Mouse (Mus musculus) megakaryocyte, adult 5-6 weeks (primary cell): Measurements from ENCODE around the gene Rps6ka2. TPM values are rescaled to one million over a fixed set of nuclear protein-coding genes. Genes with fewer than 3 reads are reported as not detected.
"Not testable (repeated sequence)": the region's sequence is repeated elsewhere in the genome, so short reads cannot be mapped to it uniquely, and the experiment has no call there.

Source experiments
- ATAC-seq: 2 replicates; pipeline ENCODE4 v1.8.0; 2016; ENCODE audit warnings: mild to moderate bottlenecking, inconsistent platforms; ENCODE audit not compliant: poor library complexity, severe bottlenecking
- total RNA-seq, 2 experiments: library from RNA; stranded (forward) in 1 of 2; stranded (reverse) in 1 of 2; fragments of 153-499, 151-499 nt in 1 of 2; fragments of 221-1000, 200-1000 nt in 1 of 2; gene quantifications; 2 replicates each; pipeline versions ENCODE4 v1.2.3 to v1.2.4; 2015 to 2017

The Rps6ka2 gene
- total RNA-seq, 2 experiments from 2014 or later, result 5.5 to 5.6 TPM

DNA sequence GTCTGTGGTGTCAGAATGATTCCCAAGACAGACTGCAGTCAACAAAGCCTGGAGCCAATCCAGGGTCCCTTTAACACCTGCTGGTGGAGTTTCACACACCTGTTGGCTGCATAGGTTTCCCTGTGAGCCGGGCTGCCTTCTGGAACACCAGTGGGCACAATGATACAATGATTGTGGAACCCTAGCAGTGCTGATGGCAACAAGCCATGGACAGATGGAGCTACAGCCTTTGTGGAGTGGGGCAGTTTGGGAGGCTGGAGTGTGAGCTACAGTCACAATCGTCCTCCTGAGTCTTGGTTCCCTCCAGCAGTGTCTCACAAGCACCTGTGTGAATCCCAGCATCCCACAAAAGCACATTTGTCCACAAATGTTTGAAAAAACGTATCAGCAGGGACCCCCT lies 178.8 kb downstream of the Rps6ka2 start:
- ATAC-seq, result not testable (repeated sequence)

DNA sequence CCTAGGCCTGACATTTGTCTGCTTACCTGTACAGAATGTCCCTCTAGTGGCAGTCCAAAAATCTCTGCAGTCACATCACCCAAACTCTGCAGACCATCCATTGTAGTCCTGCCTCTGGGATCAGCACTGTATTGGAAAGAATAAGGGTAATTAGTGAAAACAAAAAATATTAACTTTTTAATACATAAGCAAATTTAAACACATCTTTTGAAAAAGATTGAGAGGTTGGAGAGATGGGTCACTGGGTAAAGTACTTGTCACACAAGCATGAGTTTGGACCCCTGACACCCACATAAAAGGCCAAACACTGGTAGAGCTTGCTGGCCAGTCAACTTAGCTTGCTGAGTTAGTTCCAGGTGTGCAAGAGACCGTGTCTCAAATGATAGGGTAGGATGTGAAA lies 182.7 kb downstream of the Rps6ka2 start, which contains the start of gene Ttll2:
Ttll2 (minus strand) TSS at position 101 of the 400 bp plus-strand sequence.
- not testable (repeated sequence) for ATAC-seq

Other genes starting within 250 kb of the Rps6ka2 start
- 20.1 and 21.4 TPM in 2 replicates for gene Rsph3b, start 221.4 kb upstream of the Rps6ka2 start, total RNA-seq (2015)
- gene Rsph3b, start 221.4 kb upstream of the Rps6ka2 start, total RNA-seq (2017), result 28.4 and 46.1 TPM in 2 replicates
- 31.4 and 37.1 TPM in 2 replicates for gene Tagap1, start 209.0 kb upstream of the Rps6ka2 start, total RNA-seq (2015)
- gene Tagap1, start 209.0 kb upstream of the Rps6ka2 start, total RNA-seq (2017), result 31.0 and 31.2 TPM in 2 replicates
- 537 and 608 TPM in 2 replicates for gene Rnaset2b, start 199.5 kb upstream of the Rps6ka2 start, total RNA-seq (2015)
- gene Rnaset2b, start 199.5 kb upstream of the Rps6ka2 start, total RNA-seq (2017), result 516 and 643 TPM in 2 replicates
- not detected in 2 replicates for gene Gm49721, start 191.2 kb upstream of the Rps6ka2 start, total RNA-seq (2015)
- not detected in 2 replicates for gene Gm49721, start 191.2 kb upstream of the Rps6ka2 start, total RNA-seq (2017)
- gene Gm1604a, start 144.5 kb upstream of the Rps6ka2 start, total RNA-seq (2015), result 0.75 and 0.91 TPM in 2 replicates
- 0.44 and 1.9 TPM in 2 replicates for gene Gm1604a, start 144.5 kb upstream of the Rps6ka2 start, total RNA-seq (2017)
- not detected in 2 replicates for gene Tcp10a, start 154.5 kb downstream of the Rps6ka2 start, total RNA-seq (2015)
- gene Tcp10a, start 154.5 kb downstream of the Rps6ka2 start, total RNA-seq (2017), result not detected in 2 replicates
- gene Ttll2, start 182.6 kb downstream of the Rps6ka2 start, total RNA-seq (2015), result not detected in 2 replicates
- gene Ttll2, start 182.6 kb downstream of the Rps6ka2 start, total RNA-seq (2017), result not detected in 2 replicates
- not detected in 2 replicates for gene Gm49630, start 201.9 kb downstream of the Rps6ka2 start, total RNA-seq (2015)
- not detected in 2 replicates for gene Gm49630, start 201.9 kb downstream of the Rps6ka2 start, total RNA-seq (2017)
- gene Unc93a2, start 215.3 kb downstream of the Rps6ka2 start, total RNA-seq (2015), result 0.46 TPM in 1 of 2 replicates, not detected in the other
- not detected in 2 replicates for gene Unc93a2, start 215.3 kb downstream of the Rps6ka2 start, total RNA-seq (2017)